Mouse (Mus musculus): ENCODE results near the gene Tjp1. TPM values are rescaled to one million over a fixed set of nuclear protein-coding genes. Genes with fewer than 3 reads are reported as not detected.

The Tjp1 gene
- polyA plus RNA-seq, 1 experiment from 2014 or later, result 33.9 TPM

DNA sequence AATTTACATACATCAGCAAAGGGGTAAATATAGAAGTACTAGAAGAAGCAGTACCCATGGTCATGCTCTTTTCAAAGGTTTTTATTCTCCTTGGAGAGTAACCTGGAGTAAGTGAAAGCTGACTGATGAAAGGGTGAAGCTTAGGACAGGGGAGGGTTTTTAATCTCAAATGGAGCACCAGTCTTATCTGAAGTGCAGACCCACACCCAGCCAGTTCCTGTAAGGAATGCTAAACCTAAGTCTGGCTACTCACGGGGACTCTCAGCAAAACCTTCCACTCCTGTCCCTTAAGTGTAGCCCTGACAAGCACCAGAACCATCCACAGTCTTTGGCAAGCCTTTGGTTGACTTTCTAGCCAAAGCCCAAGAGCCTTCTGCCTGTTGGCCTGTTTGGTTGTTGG is 105.1 kb downstream of the Tjp1 start:
- ATAC-seq (ENCODE audit: low FRiP score, low read depth), result no peak
- 80% methylated on average over 1 of the region's 1 CpGs for WGBS
- H3K27ac ChIP-seq (replicated peaks), result 0 out of 2 replicates have a peak overlapping the region, but pooled peaks have one; percentile 39
- no peak overlapping the region for H3K9ac ChIP-seq (replicated peaks)
- no peak overlapping the region for H3K4me2 ChIP-seq (replicated peaks)
- H3K27me3 ChIP-seq, result no peaks in the 10 kb centered on the region; the same call in 1 of the 2 replicates
- H3K4me1 ChIP-seq, result peaks cover 7% of the 10 kb centered on the region; the same call in 1 of the 2 replicates
- no peak overlapping the region for H3K4me3 ChIP-seq
- no peaks in the 10 kb centered on the region for H3K9me3 ChIP-seq
- H3K36me3 ChIP-seq, result no peaks in the 10 kb centered on the region

DNA sequence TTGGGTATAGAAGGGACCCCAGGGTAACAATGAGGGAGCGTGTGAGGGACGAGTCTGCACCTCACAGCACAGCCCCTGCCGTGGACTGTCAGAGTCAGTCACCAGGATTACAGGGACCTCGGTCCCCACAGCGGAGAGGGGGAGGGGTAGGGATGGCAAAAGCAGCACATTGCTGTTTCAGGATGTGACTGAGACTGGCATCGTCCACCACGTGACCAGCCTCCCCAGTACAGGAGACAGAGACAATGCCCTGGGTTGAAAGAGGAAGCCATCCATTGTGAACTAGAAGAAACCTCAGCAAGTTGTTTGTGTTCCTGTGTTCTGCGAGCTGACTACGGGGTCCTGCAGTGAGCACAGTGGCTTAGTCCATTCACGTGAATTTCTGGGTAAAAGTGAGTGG is 106.1 kb downstream of the Tjp1 start:
- H3K4me2 ChIP-seq (replicated peaks), result peak overlapping the region; percentile 42
- no peaks in the 10 kb centered on the region for H3K9me3 ChIP-seq
- H3K4me3 ChIP-seq, result peak overlapping the region; percentile 14; the same call in 1 of the 2 replicates
- H3K36me3 ChIP-seq, result no peaks in the 10 kb centered on the region
- WGBS, result 3% methylated on average over 9 of the region's 10 CpGs
- H3K4me1 ChIP-seq, result peaks cover 14% of the 10 kb centered on the region
- no peaks in the 10 kb centered on the region for H3K27me3 ChIP-seq
- peak; percentile 91 for ATAC-seq (ENCODE audit: low FRiP score, low read depth)
- H3K27ac ChIP-seq (replicated peaks), result peak overlapping the region; percentile 46
- 0 out of 2 replicates have a peak overlapping the region, but pooled peaks have one; percentile 31 for H3K9ac ChIP-seq (replicated peaks)

- no peaks in the 10 kb centered on the region for H3K36me3 ChIP-seq
- ATAC-seq (ENCODE audit: low FRiP score, low read depth), result no peak
- no peaks in the 10 kb centered on the region for H3K27me3 ChIP-seq
- H3K27ac ChIP-seq (replicated peaks), result no peak overlapping the region
- peaks cover 14% of the 10 kb centered on the region for H3K4me1 ChIP-seq
- H3K4me2 ChIP-seq (replicated peaks), result no peak overlapping the region
- H3K9ac ChIP-seq (replicated peaks), result no peak overlapping the region
- 89% methylated on average over 1 of the region's 1 CpGs for WGBS
- no peak overlapping the region for H3K4me3 ChIP-seq
- no peaks in the 10 kb centered on the region for H3K9me3 ChIP-seq
Observed at GRCm38 (mm10) chr7:65419926-65420325, 107.7 kb downstream of the Tjp1 start.

GRCm38 (mm10) chr7:65419012-65419411 is 108.6 kb downstream of the Tjp1 start:
- ATAC-seq (ENCODE audit: low FRiP score, low read depth), result no peak
- H3K4me3 ChIP-seq, result no peak overlapping the region
- WGBS, result 77% methylated on average over 3 of the region's 3 CpGs
- no peaks in the 10 kb centered on the region for H3K36me3 ChIP-seq
- H3K9me3 ChIP-seq, result no peaks in the 10 kb centered on the region
- H3K4me1 ChIP-seq, result peaks cover 14% of the 10 kb centered on the region
- H3K9ac ChIP-seq (replicated peaks), result no peak overlapping the region
- H3K27me3 ChIP-seq, result no peaks in the 10 kb centered on the region
- no peak overlapping the region for H3K27ac ChIP-seq (replicated peaks)
- no peak overlapping the region for H3K4me2 ChIP-seq (replicated peaks)

DNA sequence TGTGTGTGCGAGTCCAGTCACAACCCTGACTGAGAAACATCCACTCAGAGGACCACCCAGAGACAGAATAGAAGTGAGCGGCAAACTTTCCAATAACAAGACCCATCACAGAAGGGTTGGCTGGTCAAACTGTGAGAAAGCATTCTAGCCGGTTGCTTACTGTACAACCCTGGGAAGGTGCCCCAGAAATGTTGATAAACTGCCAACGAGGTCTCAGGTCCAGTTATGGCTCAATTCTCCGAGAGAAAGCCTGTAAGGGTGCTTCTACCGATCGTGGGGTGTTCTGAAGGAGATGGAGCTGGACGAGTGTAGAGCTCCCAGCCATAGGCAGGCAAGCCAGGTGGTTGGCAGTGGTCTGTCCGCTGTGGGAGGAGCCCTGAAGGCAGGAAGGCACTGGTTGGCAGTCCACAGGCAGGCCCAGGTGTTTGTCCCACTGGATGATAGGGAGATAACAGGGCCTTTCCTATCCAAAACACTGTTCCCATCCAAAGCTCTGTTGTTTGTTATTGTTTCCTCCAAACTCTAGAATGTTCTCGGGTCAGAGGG is 109.1 kb downstream of the Tjp1 start:
- no peaks in the 10 kb centered on the region for H3K27me3 ChIP-seq
- WGBS, result 80% methylated on average over 10 of the region's 10 CpGs
- ATAC-seq (ENCODE audit: low FRiP score, low read depth), result no peak
- no peak overlapping the region for H3K9ac ChIP-seq (replicated peaks)
- peaks cover 14% of the 10 kb centered on the region for H3K4me1 ChIP-seq
- H3K27ac ChIP-seq (replicated peaks), result no peak overlapping the region
- no peaks in the 10 kb centered on the region for H3K36me3 ChIP-seq
- H3K4me2 ChIP-seq (replicated peaks), result no peak overlapping the region
- no peak overlapping the region for H3K4me3 ChIP-seq
- no peaks in the 10 kb centered on the region for H3K9me3 ChIP-seq

DNA sequence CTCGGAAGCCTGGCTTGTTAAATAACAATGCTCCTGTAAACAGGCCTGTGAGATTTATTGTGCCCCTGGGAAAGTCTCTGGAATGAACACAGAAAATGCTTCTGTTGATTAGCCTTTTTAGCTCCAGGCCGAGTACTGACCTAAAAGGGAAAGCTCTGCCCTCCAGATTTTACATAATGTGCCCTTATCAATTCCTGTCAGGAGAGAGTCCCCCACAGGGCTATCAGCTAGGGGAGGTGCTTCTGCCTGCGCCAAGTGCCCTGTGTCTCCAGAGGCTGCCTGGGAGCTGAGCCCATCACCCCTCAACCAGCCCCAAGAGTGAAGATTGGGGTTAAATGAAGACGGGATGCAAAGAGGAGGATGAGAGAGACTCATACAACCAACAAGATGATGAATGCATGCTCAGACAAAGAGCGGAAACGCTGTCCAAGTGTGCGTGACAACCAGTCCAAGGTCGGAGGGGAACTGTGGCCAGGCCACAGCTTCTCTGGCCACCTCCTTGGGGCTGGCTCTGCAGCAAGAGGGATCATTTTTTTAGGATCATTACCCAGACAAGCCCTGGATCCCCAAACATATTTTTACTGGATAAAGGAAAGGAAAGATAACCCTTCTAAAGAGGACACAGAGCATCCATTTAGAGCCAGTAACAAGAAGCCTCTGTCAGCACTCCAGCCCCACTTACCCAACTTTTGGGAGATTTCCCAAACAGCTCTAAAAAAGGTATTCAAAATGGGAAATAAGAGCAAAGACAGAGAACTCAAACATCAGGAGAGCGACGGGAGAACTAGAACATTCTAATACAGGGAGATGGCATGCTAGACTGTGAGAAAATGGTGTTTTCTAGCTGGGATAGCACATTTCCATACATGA is 110.1 kb downstream of the Tjp1 start:
- Histone ChIP-seq H3K27ac (replicated peaks) (peak overlapping the region; percentile 40; the same call in 1 of the 2 replicates), H3K4me1 (peaks cover 14% of the 10 kb centered on the region), H3K9ac (replicated peaks) (no peak overlapping the region), H3K36me3 (no peaks in the 10 kb centered on the region), H3K4me2 (replicated peaks) (no peak overlapping the region), H3K4me3 (no peak overlapping the region), H3K27me3 (no peaks in the 10 kb centered on the region), H3K9me3 (no peaks in the 10 kb centered on the region)
- 62% methylated on average over 10 of the region's 10 CpGs for WGBS
- ATAC-seq (ENCODE audit: low FRiP score, low read depth), result no peak

- Histone ChIP-seq H3K9me3 (no peaks in the 10 kb centered on the region), H3K27ac (replicated peaks) (no peak overlapping the region), H3K4me3 (no peak overlapping the region), H3K4me1 (peaks cover 12% of the 10 kb centered on the region), H3K27me3 (no peaks in the 10 kb centered on the region), H3K36me3 (no peaks in the 10 kb centered on the region), H3K9ac (replicated peaks) (no peak overlapping the region), H3K4me2 (replicated peaks) (no peak overlapping the region)
- ATAC-seq (ENCODE audit: low FRiP score, low read depth), result no peak
- WGBS, result 58% methylated on average over 3 of the region's 3 CpGs
Observed at GRCm38 (mm10) chr7:65416506-65416905, 111.1 kb downstream of the Tjp1 start.

GRCm38 (mm10) chr7:65413946-65414945 is 113.3 kb downstream of the Tjp1 start:
- Histone ChIP-seq H3K4me3 (no peak overlapping the region), H3K27ac (replicated peaks) (no peak overlapping the region), H3K27me3 (no peaks in the 10 kb centered on the region), H3K9me3 (no peaks in the 10 kb centered on the region), H3K4me2 (replicated peaks) (no peak overlapping the region), H3K4me1 (peaks cover 6% of the 10 kb centered on the region), H3K36me3 (no peaks in the 10 kb centered on the region), H3K9ac (replicated peaks) (no peak overlapping the region)
- no peak for ATAC-seq (ENCODE audit: low FRiP score, low read depth)
- WGBS, result 80% methylated on average over 13 of the region's 13 CpGs

DNA sequence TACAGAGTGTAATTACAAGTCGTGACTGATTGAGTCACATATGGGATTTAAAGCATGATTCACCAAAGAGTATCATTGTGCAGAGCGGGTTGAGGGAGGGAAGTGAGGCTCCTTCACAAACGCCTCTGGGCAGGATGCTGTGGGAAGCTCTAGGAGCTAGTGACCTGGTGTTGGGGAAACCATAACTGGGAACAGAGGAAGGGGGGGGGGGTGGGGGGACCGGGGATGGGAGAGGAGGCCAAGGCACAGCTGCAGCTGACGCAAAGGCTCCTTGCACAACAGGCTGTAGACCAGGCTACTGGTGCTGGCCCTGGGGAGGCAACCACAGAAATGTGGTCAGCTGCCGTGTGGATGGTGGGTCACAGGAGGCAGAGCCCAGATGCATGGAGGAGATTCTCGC is 116.9 kb downstream of the Tjp1 start:
- Histone ChIP-seq H3K27me3 (no peaks in the 10 kb centered on the region), H3K9ac (replicated peaks) (no peak overlapping the region), H3K4me3 (no peak overlapping the region), H3K4me1 (no peaks in the 10 kb centered on the region), H3K4me2 (replicated peaks) (no peak overlapping the region), H3K36me3 (no peaks in the 10 kb centered on the region), H3K9me3 (no peaks in the 10 kb centered on the region), H3K27ac (replicated peaks) (no peak overlapping the region)
- no peak for ATAC-seq (ENCODE audit: low FRiP score, low read depth)
- WGBS, result 78% methylated on average over 6 of the region's 7 CpGs

GRCm38 (mm10) chr7:65406427-65406826 is 121.2 kb downstream of the Tjp1 start:
- no peaks in the 10 kb centered on the region for H3K36me3 ChIP-seq
- no peak overlapping the region for H3K27ac ChIP-seq (replicated peaks)
- H3K4me3 ChIP-seq, result no peak overlapping the region
- no peaks in the 10 kb centered on the region for H3K4me1 ChIP-seq
- H3K9me3 ChIP-seq, result no peaks in the 10 kb centered on the region
- H3K27me3 ChIP-seq, result no peaks in the 10 kb centered on the region
- no peak overlapping the region for H3K4me2 ChIP-seq (replicated peaks)
- whole genome bisulfite sequencing, result 71% methylated on average over 3 of the region's 3 CpGs
- no peak overlapping the region for H3K9ac ChIP-seq (replicated peaks)
- no peak for ATAC-seq (ENCODE audit: low FRiP score, low read depth)

GRCm38 (mm10) chr7:65402516-65402915 is 125.1 kb downstream of the Tjp1 start:
- H3K4me2 ChIP-seq (replicated peaks), result no peak overlapping the region
- 98% methylated on average over 5 of the region's 5 CpGs for WGBS
- no peak overlapping the region for H3K4me3 ChIP-seq
- no peak overlapping the region for H3K27ac ChIP-seq (replicated peaks)
- H3K9me3 ChIP-seq, result no peaks in the 10 kb centered on the region
- H3K9ac ChIP-seq (replicated peaks), result no peak overlapping the region
- H3K27me3 ChIP-seq, result no peaks in the 10 kb centered on the region
- H3K36me3 ChIP-seq, result no peaks in the 10 kb centered on the region
- no peak for ATAC-seq (ENCODE audit: low FRiP score, low read depth)
- no peaks in the 10 kb centered on the region for H3K4me1 ChIP-seq

Data from midbrain, embryonic 12.5 days (tissue).